Mouse (Mus musculus) thymus, postnatal 0 days (tissue): ENCODE measurements around the gene Prpf3. TPM values are rescaled to one million over a fixed set of nuclear protein-coding genes. Genes with fewer than 3 reads are reported as not detected.
"Not testable (repeated sequence)": the region's sequence is repeated elsewhere in the genome, so short reads cannot be mapped to it uniquely, and the experiment has no call there.

Experiments used
- DNase-seq: peaks from one replicate; pipeline ENCODE4 v3.0.0-alpha.2; 2015; ENCODE audit warnings: low spot score
- polyA plus RNA-seq: library from polyadenylated mRNA; unstranded; fragments of >200 nt; fragmentation: Nextera tagmentation; extraction: Ambion mirVana; gene quantifications from 2 replicates; pipeline ENCODE4 v1.2.1, GENCODE M21; 2015

Gene Prpf3
- polyA plus RNA-seq, 1 experiment from 2014 or later, result 49.3 TPM

GRCm38 (mm10) chr3:95881979-95882815 lies 26.5 kb upstream of the Prpf3 start, which contains the start of gene Ciart:
Ciart (minus strand) TSS chr3:95882251.
- DNase-seq, result peak; percentile 96

DNA sequence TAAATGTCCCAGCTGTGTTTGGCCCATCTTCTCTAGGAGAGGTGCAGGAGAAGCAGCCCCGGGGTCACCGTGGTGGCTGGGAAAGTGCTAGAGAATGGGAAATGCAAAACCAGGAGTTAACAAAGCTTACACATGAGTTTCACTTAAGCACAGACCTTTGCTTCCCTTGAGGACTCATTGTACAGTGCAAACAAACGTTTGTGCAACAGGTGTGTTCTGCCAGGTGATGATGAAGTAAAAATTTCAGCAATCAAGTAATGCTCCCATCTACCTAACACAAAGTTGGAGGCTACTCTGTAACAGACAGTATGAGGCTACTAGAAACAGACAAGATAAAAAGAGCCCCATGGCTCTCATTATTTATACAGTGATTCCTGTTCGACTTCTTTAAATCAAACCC lies 23.4 kb upstream of the Prpf3 start:
- DNase-seq, result no peak

DNA sequence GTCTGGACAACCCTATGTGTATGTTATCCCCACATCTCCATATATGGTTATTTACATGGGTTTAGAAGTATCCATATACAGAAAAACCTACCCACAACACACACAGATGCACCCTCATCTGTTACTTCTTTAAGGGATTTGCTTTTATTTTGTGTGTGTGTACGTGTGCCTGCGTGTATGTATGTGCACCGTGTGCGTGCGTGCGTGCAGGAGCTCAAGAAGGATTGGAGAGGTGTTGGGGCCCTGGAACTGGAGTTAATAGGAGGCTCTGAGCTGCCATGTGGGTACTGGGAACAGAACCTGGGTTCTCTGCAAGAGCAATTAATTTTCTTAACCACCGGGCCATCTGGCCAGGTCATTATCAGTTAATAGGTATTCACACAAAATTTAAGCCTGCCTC lies 16.4 kb upstream of the Prpf3 start:
- DNase-seq, result no peak

GRCm38 (mm10) chr3:95871392-95871867 lies 15.7 kb upstream of the Prpf3 start, which contains the start of gene Mrps21:
Mrps21 (minus strand) TSS chr3:95871519.
- DNase-seq, result peak; percentile 86

DNA sequence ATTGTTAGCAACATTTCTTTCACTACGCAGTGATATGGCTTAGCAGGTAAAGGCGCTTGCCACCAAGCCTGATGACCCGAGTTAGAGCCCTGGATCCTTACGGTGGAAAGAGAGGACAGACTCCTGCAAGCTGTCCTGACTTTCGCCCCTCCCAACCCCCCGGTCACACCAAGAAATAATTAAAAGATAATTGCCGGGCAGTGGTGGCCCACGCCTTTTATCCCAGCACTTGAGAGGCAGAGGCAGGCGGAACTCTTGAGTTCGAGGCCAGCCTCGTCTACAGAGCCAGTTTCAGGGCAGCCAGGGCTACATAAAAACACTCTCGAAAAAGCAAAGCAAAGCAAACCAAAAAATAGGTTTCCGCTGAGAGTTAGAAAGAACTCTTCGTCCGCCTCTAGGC lies 15.3 kb upstream of the Prpf3 start:
- DNase-seq, result no peak

DNA sequence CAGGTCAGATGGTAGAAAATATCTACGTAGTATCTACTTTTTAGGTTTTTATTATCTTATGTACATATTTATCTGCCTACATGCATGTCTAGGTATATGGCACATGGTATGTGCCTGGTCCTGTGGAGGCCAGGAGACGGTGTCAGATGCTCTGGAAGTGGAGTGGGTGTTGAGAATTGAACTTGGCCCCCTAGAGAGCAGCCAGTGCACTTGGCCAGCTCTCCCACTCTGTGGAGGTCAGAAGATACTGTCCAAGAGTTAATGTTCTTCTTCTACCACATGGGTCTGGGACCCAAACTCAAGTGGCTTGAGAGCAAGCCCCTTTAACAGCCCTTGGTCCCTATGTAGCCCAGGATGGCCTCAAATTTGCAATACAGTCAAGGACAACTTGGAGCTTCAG lies 11.7 kb upstream of the Prpf3 start:
- no peak for DNase-seq

DNA sequence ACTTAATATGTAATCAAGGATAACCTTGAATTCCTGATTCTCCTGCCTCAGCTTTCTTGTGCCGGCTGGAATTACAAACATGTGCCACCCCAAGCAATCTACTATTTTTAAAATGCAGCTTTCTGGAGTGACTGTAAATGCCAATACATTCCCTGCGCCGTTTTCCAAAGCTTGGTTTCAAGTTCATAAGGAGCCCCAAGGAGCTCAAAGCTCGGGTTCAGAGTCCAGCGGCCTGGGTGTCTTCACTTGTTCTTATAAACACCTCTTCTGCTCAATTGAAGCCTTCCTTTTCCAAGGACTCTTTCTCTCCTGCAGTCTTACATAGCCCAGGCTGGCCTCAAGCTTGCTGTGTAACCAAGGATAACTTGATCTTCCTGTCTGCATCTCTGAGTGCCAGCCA lies 10.4 kb upstream of the Prpf3 start:
- DNase-seq, result no peak

DNA sequence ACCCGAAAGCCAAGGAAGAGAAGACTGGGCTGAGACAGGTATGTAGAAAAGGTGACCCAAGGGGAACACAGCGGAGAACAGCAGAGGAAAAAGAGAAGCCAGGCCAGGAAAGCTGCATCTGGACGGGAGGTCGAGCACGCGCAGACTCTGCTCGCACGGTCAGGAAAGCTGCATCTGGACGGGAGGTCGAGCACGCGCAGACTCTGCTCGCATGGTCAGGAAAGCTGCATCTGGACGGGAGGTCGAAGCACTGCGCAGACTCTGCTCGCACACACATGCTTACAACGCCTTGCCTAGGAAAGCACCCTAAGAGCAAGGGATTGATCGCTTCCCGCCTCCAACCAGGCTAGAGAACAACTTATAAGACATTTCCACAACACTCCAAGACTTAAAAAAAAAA lies 9.9 kb upstream of the Prpf3 start:
- DNase-seq, result no peak

DNA sequence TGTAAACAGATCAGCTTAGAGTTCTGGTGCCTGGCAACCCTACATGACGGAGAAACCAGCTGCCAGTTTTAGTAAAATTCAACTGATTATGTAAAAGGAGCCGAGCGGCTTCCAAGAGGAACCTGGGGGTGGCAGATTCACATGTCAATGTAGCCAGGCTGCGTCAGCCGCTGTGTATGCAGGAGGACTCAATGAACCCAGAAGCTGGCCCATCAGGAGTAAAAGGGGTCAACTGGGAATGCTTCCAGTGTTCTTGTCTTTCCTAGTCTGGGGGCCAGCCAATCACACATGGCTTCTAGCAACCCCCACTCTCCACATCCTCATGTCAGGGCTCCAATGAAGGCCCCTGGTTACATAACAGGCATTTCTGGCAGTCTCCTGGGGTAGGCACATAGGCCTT lies 9.4 kb upstream of the Prpf3 start:
- DNase-seq, result no peak

DNA sequence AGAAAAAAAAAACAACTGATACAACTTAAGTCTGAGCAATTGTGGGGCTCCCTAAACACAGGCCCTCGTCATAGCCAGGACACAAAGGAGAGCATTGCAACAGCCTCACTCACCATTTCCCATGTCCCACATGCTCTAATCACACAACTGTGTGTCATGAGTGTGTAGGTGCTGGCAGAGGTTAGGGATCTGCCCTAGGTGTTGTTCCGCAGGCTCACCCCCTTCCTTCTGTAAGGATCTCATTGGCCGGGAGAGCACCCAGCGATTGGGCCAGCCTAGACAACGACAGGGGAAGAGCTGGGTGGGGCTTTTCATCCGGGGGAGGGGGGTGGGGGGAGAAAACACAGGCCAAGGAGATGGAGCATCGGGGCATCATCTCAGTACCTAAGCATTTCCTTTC lies 7.9 kb upstream of the Prpf3 start:
- DNase-seq, result no peak

DNA sequence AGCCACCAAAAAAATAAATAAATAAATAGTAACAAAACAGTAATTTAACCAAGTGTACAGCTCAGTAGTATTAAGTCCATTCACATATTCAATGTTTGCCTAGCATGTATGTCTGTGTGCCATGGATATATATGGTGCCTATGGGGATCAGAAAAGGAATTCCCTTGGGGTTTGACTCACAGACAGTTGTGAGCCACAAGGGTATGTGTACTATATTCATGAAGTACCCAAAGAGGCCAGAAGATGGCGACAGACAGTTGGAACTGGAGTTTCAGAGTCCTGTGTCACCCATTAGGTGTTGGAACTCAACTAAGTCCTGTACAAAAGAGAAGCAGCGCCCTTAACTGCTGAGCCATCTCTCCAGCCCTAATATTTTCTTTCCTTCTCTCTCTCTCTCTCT lies 6.1 kb upstream of the Prpf3 start:
- peak; percentile 89 for DNase-seq

GRCm38 (mm10) chr3:95861216-95861615 lies 5.5 kb upstream of the Prpf3 start:
- DNase-seq, result peak; percentile 32

GRCm38 (mm10) chr3:95860323-95860722 lies 4.6 kb upstream of the Prpf3 start:
- peak; percentile 41 for DNase-seq

DNA sequence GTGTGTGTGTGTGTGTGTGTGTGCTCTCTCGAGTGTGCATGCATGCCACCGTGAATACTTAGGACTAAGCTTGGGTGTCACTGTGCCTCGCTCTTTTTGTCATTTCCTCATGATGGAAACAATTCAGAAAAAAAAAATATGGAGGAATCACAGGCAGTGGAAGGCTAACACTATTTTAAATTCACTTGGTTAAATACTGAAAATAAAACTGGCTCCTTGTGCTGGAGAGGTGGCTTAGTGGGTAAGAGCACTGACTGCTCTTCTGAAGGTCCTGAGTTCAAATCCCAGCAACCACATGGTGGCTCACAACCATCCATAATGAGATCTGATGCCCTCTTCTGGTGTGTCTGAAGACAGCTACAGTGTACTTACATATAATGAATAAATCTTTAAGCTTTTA lies 2.6 kb upstream of the Prpf3 start:
- DNase-seq, result not testable (repeated sequence)

- not testable (repeated sequence) for DNase-seq
Measured at GRCm38 (mm10) chr3:95857050-95857449, 1.4 kb upstream of the Prpf3 start.

DNA sequence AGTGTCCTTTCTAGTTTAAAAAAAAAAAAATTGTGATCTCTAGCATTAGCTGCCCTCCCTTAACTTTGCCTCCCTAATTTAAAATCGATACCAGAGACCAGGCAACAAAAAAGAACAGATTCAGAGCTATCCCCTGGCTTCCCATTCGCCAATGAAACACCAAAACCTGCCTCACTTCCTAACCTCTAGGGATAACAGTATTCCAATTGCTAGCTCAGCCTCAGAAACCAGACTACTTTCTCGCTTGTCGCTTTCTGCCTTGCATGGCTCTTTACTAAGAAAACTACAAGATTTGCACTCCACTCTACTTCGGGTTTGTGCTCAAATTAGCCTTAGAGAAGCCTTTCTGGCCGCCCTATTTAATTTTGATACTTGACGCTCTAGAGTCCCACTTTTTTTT lies 430 bp upstream of the Prpf3 start:
- no peak for DNase-seq

DNA sequence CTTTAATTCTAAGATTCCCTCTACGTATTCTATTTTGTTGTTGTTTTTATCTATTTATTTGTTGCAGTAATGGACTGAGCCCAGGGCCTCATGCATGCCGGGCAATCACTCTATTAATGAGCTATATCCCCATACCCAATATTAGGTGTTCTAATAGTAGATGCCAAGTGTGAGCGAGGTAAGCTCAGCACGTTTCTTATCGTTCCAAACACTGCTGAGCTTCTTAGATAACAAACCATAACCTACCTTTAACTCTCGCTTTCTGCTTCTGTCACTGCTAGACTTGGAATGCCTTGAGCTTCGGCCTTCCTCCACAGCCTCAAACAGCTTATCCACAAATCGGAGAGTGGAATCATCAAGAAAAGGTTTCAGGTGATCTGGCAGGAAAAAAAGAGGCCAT lies 4.4 kb downstream of the Prpf3 start:
- no peak for DNase-seq

DNA sequence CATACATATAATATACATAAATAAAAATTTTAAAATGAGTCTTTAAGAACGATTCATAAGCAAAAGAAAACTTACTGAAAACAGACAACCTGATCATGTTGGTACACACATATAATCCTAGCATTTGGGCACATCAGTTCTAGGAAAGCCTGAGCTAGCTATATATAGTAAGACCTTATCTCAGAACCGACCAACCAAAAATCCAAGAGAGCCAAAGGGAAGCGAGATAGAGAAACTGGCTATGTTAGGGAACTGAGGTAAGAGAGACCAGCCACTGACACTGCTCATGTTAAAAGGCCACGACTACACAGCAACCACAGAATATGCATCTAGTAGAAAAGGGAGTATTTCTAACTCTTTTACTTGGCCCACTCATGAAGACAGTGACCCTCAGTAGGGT lies 5.1 kb downstream of the Prpf3 start:
- DNase-seq, result no peak

DNA sequence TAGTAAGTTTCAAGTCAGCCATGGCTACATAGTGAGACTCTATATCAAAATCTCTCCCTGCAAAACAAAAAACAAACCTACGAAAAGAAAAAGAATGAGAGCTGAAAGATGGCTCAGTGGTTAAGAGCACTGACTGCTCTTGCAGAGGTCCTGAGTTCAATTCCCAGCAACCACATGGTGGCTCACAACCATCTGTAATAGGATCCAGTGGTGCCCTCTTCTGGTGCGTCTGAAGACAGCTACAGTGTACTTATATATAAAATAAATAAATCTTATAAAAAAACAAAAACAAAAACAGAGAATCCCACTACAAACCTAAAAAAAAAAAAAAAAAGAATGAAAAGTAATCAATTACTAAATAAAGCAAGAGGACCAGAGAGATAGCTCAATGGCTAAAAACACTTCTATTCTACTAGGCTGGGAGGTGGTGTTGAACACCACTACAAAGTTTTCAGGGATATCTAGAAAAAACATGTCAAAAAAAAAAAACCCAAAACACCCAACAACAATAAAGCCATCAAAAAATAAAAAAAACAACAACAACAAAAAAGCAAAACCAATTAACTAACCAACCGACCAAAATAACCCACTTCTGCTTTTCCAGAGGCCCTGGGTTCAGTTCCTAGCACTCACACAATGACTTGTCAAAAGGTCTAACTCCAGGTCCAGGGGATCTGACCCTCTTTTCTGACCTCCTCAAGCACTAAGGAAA lies 13.0 kb downstream of the Prpf3 start:
- no peak for DNase-seq

GRCm38 (mm10) chr3:95839250-95839649 lies 16.4 kb downstream of the Prpf3 start:
- DNase-seq, result no peak

GRCm38 (mm10) chr3:95829053-95829452 lies 26.6 kb downstream of the Prpf3 start:
- no peak for DNase-seq

GRCm38 (mm10) chr3:95826275-95826674 lies 29.4 kb downstream of the Prpf3 start:
- DNase-seq, result no peak
